Comparison of ENCODE assay signal across 9 mouse cellular contexts in the genomic region with DNA sequence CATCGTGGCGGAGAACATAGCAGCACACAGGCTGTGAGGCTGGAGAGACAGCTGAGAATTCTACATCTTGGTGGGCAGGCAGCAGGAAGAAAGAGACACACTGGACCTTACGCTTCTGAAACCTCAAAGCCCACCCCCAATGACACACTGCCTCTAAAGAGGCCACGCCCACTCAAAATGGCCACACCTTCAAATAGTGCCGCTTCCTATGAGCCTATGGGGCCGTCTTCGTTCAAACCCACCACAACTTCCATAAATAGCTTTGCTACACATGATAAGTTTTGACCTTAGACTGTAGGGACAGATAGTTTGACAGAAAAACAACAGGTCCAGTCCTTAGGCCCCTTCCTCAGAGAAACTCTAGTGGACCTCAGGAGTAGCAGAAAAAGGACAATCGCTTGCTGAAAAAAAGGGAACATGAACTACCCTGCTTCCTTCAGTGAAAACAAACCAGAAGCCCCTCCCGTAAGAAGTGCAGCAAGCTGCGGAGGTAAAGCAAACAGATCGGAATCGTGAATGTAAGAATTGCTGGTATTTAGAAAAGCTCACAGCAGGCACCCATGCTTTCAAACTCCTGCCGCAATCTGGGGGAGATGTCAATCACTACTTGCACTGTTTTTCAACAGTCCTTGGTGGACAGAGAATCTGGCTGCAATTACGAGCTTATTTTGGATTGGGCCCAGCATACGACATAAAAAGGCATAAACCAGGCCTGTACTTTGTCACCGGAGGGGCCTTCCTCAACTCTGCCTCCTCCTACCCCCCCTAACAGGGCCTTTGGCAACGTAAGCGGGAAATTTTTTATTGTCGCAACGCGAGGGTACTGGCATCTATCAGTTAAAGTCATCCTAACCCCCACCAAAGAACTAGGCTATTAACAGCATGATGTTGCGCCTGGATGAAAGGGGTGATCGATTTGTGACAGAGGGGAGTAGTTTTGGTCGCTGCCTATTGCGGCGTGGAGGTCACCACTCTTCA. TPM values are rescaled to one million over a fixed set of nuclear protein-coding genes. Genes with fewer than 3 reads are reported as not detected.
DNase-seq lines count a peak whose midpoint lies in the region; ATAC-seq and TF ChIP-seq lines count a peak whose summit lies in the region.
"Had no signal": no experiment of that assay in that cellular context is flagged by ENCODE, and none has a peak within 500 bp of the region (broad histone marks: within the 10 kb centered on the region; RNA-seq: fewer than 3 reads in every experiment).

No protein-coding gene starts in this region.

- 19% methylated on average over 26 of the region's 26 CpGs for WGBS in kidney, embryonic 16.5 days
- 51% methylated on average over 26 of the region's 26 CpGs for WGBS in kidney, adult 2 months
- WGBS in heart, embryonic 15.5 days: 13% methylated on average over 26 of the region's 26 CpGs
- 15% methylated on average over 26 of the region's 26 CpGs for WGBS in liver, embryonic 13.5 days (ENCODE audit: insufficient replicate concordance)
- WGBS in neural tube, embryonic 14.5 days: 14% methylated on average over 26 of the region's 26 CpGs

- ATAC-seq in kidney, embryonic 16.5 days (ENCODE audit: low FRiP score, low TSS enrichment): no peak
- peak; percentile 23; the same call in 1 of the 2 replicates for ATAC-seq in heart, embryonic 15.5 days (replicated peaks; ENCODE audit: insufficient number of reproducible peaks, insufficient read depth, low FRiP score, low read depth)
- ATAC-seq in liver, embryonic 13.5 days (ENCODE audit: low read depth): no peak
- no peak for ATAC-seq in neural tube, embryonic 14.5 days (ENCODE audit: low read depth)
- no peak for ATAC-seq in megakaryocyte-erythroid progenitor cell, adult 5-6 weeks (replicated peaks; ENCODE audit: low FRiP score, low TSS enrichment, poor library complexity, severe bottlenecking)

- peak overlapping the region; percentile 98 for H3K27ac ChIP-seq in kidney, embryonic 16.5 days (ENCODE audit: low read length)
- H3K27ac ChIP-seq in kidney, adult 2 months (ENCODE audit: insufficient read depth, low read depth, low read length): no peak overlapping the region; the same call in 1 of the 2 replicates
- H3K27ac ChIP-seq in cortical plate, adult 2 months (ENCODE audit: insufficient read depth, low read length): no peak overlapping the region
- H3K27ac ChIP-seq in heart, embryonic 15.5 days: peak overlapping the region; percentile 99
- no peak overlapping the region; the same call in 1 of the 2 replicates for H3K27ac ChIP-seq in liver, embryonic 13.5 days
- peak overlapping the region; percentile 85; the same call in 1 of the 2 replicates for H3K27ac ChIP-seq in neural tube, embryonic 14.5 days (ENCODE audit: low read depth, low read length)

- H3K27me3 ChIP-seq in kidney, embryonic 16.5 days (ENCODE audit: insufficient read depth, low read length): no peaks in the 10 kb centered on the region
- no peaks in the 10 kb centered on the region for H3K27me3 ChIP-seq in kidney, adult 2 months (replicated peaks; ENCODE audit: control insufficient read depth, insufficient read depth, low read length)
- H3K27me3 ChIP-seq in heart, embryonic 15.5 days: no peaks in the 10 kb centered on the region
- peaks cover 32% of the 10 kb centered on the region for H3K27me3 ChIP-seq in liver, embryonic 13.5 days
- no peaks in the 10 kb centered on the region for H3K27me3 ChIP-seq in neural tube, embryonic 14.5 days (ENCODE audit: control insufficient read depth, insufficient read depth, low read length)
- H3K27me3 ChIP-seq: Patski had no signal

- no peak for DNase-seq in kidney, adult 2 months
- DNase-seq in liver, embryonic 13.5 days: no peak
- DNase-seq in cerebellum, adult 18-20 months: no peak

- peaks cover 3% of the 10 kb centered on the region; the same call in 1 of the 2 replicates for H3K9me3 ChIP-seq in kidney, embryonic 16.5 days (ENCODE audit: low read length)
- H3K9me3 ChIP-seq in heart, embryonic 15.5 days (replicated peaks): 0 out of 2 replicates have a peak, but pooled peaks cover 3% of the 10 kb centered on the region
- no peaks in the 10 kb centered on the region for H3K9me3 ChIP-seq in liver, embryonic 13.5 days (replicated peaks)
- H3K9me3 ChIP-seq in neural tube, embryonic 14.5 days (ENCODE audit: control insufficient read depth, low read length): no peaks in the 10 kb centered on the region

- no peak for TF ChIP-seq CTCF in kidney, adult 2 months (conservative IDR thresholded peaks at IDR 0.05; ENCODE audit: insufficient read depth, insufficient read length, low read depth, low read length)
- no peak for TF ChIP-seq CTCF in cortical plate, adult 2 months (IDR thresholded peaks at IDR 0.05; ENCODE audit: extremely low read depth, insufficient read depth, low read length)

- H3K4me1 ChIP-seq in kidney, embryonic 16.5 days (ENCODE audit: insufficient read depth, low read length): peaks cover 34% of the 10 kb centered on the region
- peaks cover 12% of the 10 kb centered on the region for H3K4me1 ChIP-seq in kidney, adult 2 months (ENCODE audit: control insufficient read depth, insufficient read depth, low read length)
- H3K4me1 ChIP-seq in cortical plate, adult 2 months (ENCODE audit: control insufficient read depth, insufficient read depth, low read length): no peaks in the 10 kb centered on the region
- H3K4me1 ChIP-seq in heart, embryonic 15.5 days (replicated peaks): peaks cover 34% of the 10 kb centered on the region
- H3K4me1 ChIP-seq in liver, embryonic 13.5 days (replicated peaks): peaks cover 36% of the 10 kb centered on the region
- H3K4me1 ChIP-seq in neural tube, embryonic 14.5 days (ENCODE audit: control insufficient read depth, insufficient read depth, low read length): peaks cover 11% of the 10 kb centered on the region; the same call in 1 of the 2 replicates

- no peak for TF ChIP-seq POLR2A in kidney, adult 2 months (IDR thresholded peaks at IDR 0.05; ENCODE audit: low read depth, low read length)
- no peak for TF ChIP-seq POLR2A in cortical plate, adult 2 months (IDR thresholded peaks at IDR 0.05; ENCODE audit: extremely low read depth, insufficient read depth, low read length)

- H3K4me3 ChIP-seq in kidney, embryonic 16.5 days (ENCODE audit: low read length): peak overlapping the region; percentile 62
- H3K4me3 ChIP-seq in kidney, adult 2 months (ENCODE audit: insufficient read depth, low read depth, low read length): no peak overlapping the region
- peak overlapping the region; percentile 42; the same call in 1 of the 2 replicates for H3K4me3 ChIP-seq in cortical plate, adult 2 months (ENCODE audit: insufficient read depth, low read length)
- peak overlapping the region; percentile 90 for H3K4me3 ChIP-seq in heart, embryonic 15.5 days
- H3K4me3 ChIP-seq in liver, embryonic 13.5 days (replicated peaks): peak overlapping the region; percentile 67
- peak overlapping the region; percentile 73 for H3K4me3 ChIP-seq in neural tube, embryonic 14.5 days (ENCODE audit: low read depth, low read length)

- no peaks in the 10 kb centered on the region for H3K36me3 ChIP-seq in kidney, embryonic 16.5 days (ENCODE audit: insufficient read depth, low read length)
- H3K36me3 ChIP-seq in kidney, adult 2 months (ENCODE audit: control insufficient read depth, insufficient read depth, low read length): no peaks in the 10 kb centered on the region
- H3K36me3 ChIP-seq in heart, embryonic 15.5 days: no peaks in the 10 kb centered on the region
- no peaks in the 10 kb centered on the region for H3K36me3 ChIP-seq in liver, embryonic 13.5 days
- H3K36me3 ChIP-seq in neural tube, embryonic 14.5 days (ENCODE audit: control insufficient read depth, insufficient read depth, low read length): no peaks in the 10 kb centered on the region

- peak overlapping the region; percentile 92 for H3K9ac ChIP-seq in kidney, embryonic 16.5 days (replicated peaks; ENCODE audit: low read length)
- peak overlapping the region; percentile 91 for H3K9ac ChIP-seq in heart, embryonic 15.5 days
- H3K9ac ChIP-seq in liver, embryonic 13.5 days: peak overlapping the region; percentile 69; the same call in 1 of the 2 replicates
- H3K9ac ChIP-seq in neural tube, embryonic 14.5 days (replicated peaks; ENCODE audit: low read depth, low read length): peak overlapping the region; percentile 86

- H3K4me2 ChIP-seq in kidney, embryonic 16.5 days (replicated peaks; ENCODE audit: low read depth, low read length): peak overlapping the region; percentile 79
- peak overlapping the region; percentile 83 for H3K4me2 ChIP-seq in heart, embryonic 15.5 days
- peak overlapping the region; percentile 89 for H3K4me2 ChIP-seq in liver, embryonic 13.5 days
- peak overlapping the region; percentile 86 for H3K4me2 ChIP-seq in neural tube, embryonic 14.5 days (ENCODE audit: low read depth, low read length)

RNA-seq across cellular contexts. Expression of a gene that starts 0.9 kb away (rescaled TPM):
- polyA plus RNA-seq in kidney, embryonic 16.5 days (2015; fragmentation: Nextera tagmentation; extraction: Ambion mirVana): 210 and 244 TPM in 2 replicates
- 174 and 193 TPM in 2 replicates for polyA plus RNA-seq in kidney, adult 2 months (2012; rRNA removed)
- 10.1 and 14.0 TPM in 2 replicates for polyA plus RNA-seq in cortical plate, adult 2 months (2012; rRNA removed)
- 386 and 434 TPM in 2 replicates for polyA plus RNA-seq in heart, embryonic 15.5 days (2015; fragmentation: Nextera tagmentation; extraction: Ambion mirVana)
- 19.7 and 21.6 TPM in 2 replicates for polyA plus RNA-seq in liver, embryonic 13.5 days (2015; fragmentation: Nextera tagmentation; extraction: Ambion mirVana)
- polyA plus RNA-seq in neural tube, embryonic 14.5 days (2014; fragmentation: Nextera tagmentation; extraction: Ambion mirVana): 137 and 169 TPM in 2 replicates
- not detected in 2 replicates for total RNA-seq in megakaryocyte-erythroid progenitor cell, adult 5-6 weeks (2014; fragmentation: Nextera tagmentation)
- total RNA-seq in megakaryocyte-erythroid progenitor cell, adult 5-6 weeks (2017): 7.3 and 8.8 TPM in 2 replicates

Comparison
In these comparisons a context has a peak if more than half of its experiments do, and no peak if none do; other contexts are left out.
1. H3K27ac ChIP-seq: peak in kidney, embryonic 16.5 days (single experiment), heart, embryonic 15.5 days (single experiment) and neural tube, embryonic 14.5 days (single experiment); none in kidney, adult 2 months (single experiment), cortical plate, adult 2 months (single experiment) and liver, embryonic 13.5 days (single experiment).
2. Peak in every context shown above with its lines, with median percentiles within 50 percentile points of each other: H3K4me2 ChIP-seq and H3K9ac ChIP-seq.